Mouse (Mus musculus) ES-E14 (cell line): Measurements from ENCODE around the gene Fn1. TPM values are rescaled to one million over a fixed set of nuclear protein-coding genes. Genes with fewer than 3 reads are reported as not detected.

ENCODE experiments used
- DNase-seq: peaks from one replicate; pipeline ENCODE4 v3.0.0-alpha.2; 2013; ENCODE audit warnings: low read depth, low spot score
- H3K27ac ChIP-seq: 2 replicates; pipeline ENCODE4 v1.5.1; 2012; ENCODE audit warnings: low read depth, mild to moderate bottlenecking, low read length, moderate library complexity, mixed read lengths; ENCODE audit not compliant: poor library complexity, insufficient read depth, severe bottlenecking
- H3K36me3 ChIP-seq: 2 replicates; pipeline ENCODE4 v1.6.1; 2012; ENCODE audit warnings: mild to moderate bottlenecking, low read length, moderate library complexity, mixed read lengths; ENCODE audit not compliant: control insufficient read depth, poor library complexity, insufficient read depth, severe bottlenecking
- H3K4me1 ChIP-seq, 2 experiments: fragments of 150-350 bp in 1 of 2; sonication (generic) in 1 of 2; 2 replicates each; pipeline ENCODE4 v1.6.1; 2012; ENCODE audit warnings: low read length in 2 of 2, mild to moderate bottlenecking in 1 of 2, mixed read lengths in 1 of 2; ENCODE audit not compliant: control insufficient read depth in 2 of 2, insufficient read depth in 2 of 2, poor library complexity in 1 of 2
- H3K4me3 ChIP-seq, 2 experiments: fragments of 150-350 bp in 1 of 2; sonication (generic) in 1 of 2; 2 replicates each; pipeline ENCODE4 v1.5.1; 2012; ENCODE audit warnings: low read length in 2 of 2, low read depth in 1 of 2, mild to moderate bottlenecking in 1 of 2, mixed read lengths in 1 of 2; ENCODE audit not compliant: insufficient read depth in 1 of 2, poor library complexity in 1 of 2, severe bottlenecking in 1 of 2
- H3K9ac ChIP-seq: 2 replicates; pipeline ENCODE4 v1.6.1; 2012; ENCODE audit warnings: low read depth, mild to moderate bottlenecking, low read length, mixed read lengths; ENCODE audit not compliant: poor library complexity, insufficient read depth, severe bottlenecking
- H3K9me3 ChIP-seq: fragments of 150-350 bp; sonication (generic); 2 replicates; pipeline ENCODE4 v1.6.1; 2012; ENCODE audit warnings: low read depth, mild to moderate bottlenecking, low read length; ENCODE audit not compliant: control insufficient read depth, insufficient read depth
- CHD2 ChIP-seq: IDR thresholded peaks from 2 replicates; pipeline ENCODE4 v1.6.1; 2014; ENCODE audit warnings: mild to moderate bottlenecking, low read depth, low read length, inconsistent platforms
- HCFC1 ChIP-seq: IDR thresholded peaks from 2 replicates; pipeline ENCODE4 v1.6.1; 2012; ENCODE audit warnings: low read length, inconsistent platforms, borderline replicate concordance; ENCODE audit not compliant: insufficient read depth
- MAFK ChIP-seq: IDR thresholded peaks from 2 replicates; pipeline ENCODE4 v1.6.1; 2014; ENCODE audit warnings: mild to moderate bottlenecking, low read depth, low read length, inconsistent platforms; ENCODE audit not compliant: insufficient read depth
- ZC3H11A ChIP-seq: IDR thresholded peaks from 2 replicates; pipeline ENCODE4 v1.6.1; 2012; ENCODE audit warnings: low read depth, mild to moderate bottlenecking, inconsistent platforms, low read length, borderline replicate concordance
- ZNF384 ChIP-seq: IDR thresholded peaks from 2 replicates; pipeline ENCODE4 v1.6.1; 2012; ENCODE audit warnings: low read depth, low read length, inconsistent platforms
- in situ Hi-C, 2 experiments: fragments of 600-800 bp; cut with MboI; formaldehyde crosslinking; loops; one replicate each; pipeline ENCODE4 v1.15.1; 2025; ENCODE audit warnings: low sequenced_read_pairs in 2 of 2, inconsistent platforms in 1 of 2; ENCODE audit not compliant: unreplicated experiment in 2 of 2
- total RNA-seq: library from RNA; depleted of rRNA; stranded (reverse); fragments of 300-350 nt; gene quantifications from 2 replicates; pipeline ENCODE4 v1.2.3, GENCODE M21; 2012

The Fn1 gene
- total RNA-seq, 1 experiment: 491 TPM

GRCm38 (mm10) chr1:71630243-71630642 is 22.8 kb downstream of the Fn1 start:
- H3K9me3 ChIP-seq: no peaks in the 10 kb centered on the region
- DNase-seq: no peak
- H3K27ac ChIP-seq: no peak overlapping the region
- in situ Hi-C loops: loop anchor here in 1 of 2 experiments (5.0 kb wide), 1 partner anchor 33 kb away; no protein-coding TSS in a partner anchor
- peaks cover 58% of the 10 kb centered on the region for H3K36me3 ChIP-seq
- no peak overlapping the region for H3K4me3 ChIP-seq
- no peaks in the 10 kb centered on the region; a peak in 1 of 4 replicates for H3K4me1 ChIP-seq
- H3K9ac ChIP-seq: no peak overlapping the region
- TF ChIP-seq ZNF384 (no peak), MAFK (no peak), CHD2 (no peak), HCFC1 (no peak), ZC3H11A (no peak)

DNA sequence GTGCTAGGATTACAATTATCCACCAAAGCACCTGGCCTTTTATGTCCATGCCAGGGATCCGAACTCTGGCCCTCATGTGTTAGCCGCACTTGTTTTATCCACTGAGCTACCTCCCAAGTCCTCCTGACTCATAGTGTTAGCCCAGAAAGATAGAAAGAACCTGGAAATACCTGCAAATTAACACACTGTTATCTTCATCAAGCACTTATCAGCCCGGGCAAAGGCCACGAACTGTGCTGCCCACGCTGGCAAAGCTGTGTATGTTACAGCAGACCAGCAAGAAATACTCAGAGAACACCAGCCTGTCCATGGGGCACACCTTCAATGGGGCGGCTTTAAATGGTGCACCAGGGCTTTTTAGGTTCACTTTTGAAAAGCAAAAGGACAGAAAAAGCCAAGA is 29.4 kb downstream of the Fn1 start:
- Histone ChIP-seq H3K9ac (no peak overlapping the region), H3K4me1 (no peaks in the 10 kb centered on the region), H3K4me3 (no peak overlapping the region), H3K27ac (no peak overlapping the region), H3K9me3 (no peaks in the 10 kb centered on the region), H3K36me3 (peaks cover 64% of the 10 kb centered on the region)
- DNase-seq: no peak
- in situ Hi-C loops: loop anchor here in 1 of 2 experiments (10.0 kb wide), 1 partner anchor 49 kb away; no protein-coding TSS in a partner anchor
- TF ChIP-seq ZC3H11A: no peak
- TF ChIP-seq MAFK: no peak

DNA sequence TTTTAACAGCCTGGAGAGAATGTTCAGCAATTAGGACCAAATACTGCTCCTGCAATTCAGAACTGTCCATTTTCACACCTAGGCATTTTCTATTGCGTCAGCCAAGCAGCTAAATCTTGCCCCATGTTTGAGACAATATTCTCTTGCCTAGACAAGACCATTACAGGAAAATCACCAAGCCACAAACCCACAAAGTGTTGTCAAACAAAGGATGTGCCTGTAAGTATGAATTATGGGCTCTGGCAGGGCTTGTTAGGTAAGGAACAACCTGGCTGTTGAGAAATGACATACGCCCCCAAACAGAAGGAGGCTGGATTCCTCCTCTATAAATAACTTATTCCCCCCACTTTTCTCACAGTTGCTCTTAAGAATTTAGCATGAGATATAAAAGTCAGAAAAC is 31.5 kb downstream of the Fn1 start:
- in situ Hi-C loops: loop anchor here in 1 of 2 experiments (10.0 kb wide), 1 partner anchor 47 kb away; no protein-coding TSS in a partner anchor
- Histone ChIP-seq H3K9ac (no peak overlapping the region), H3K27ac (no peak overlapping the region), H3K4me3 (no peak overlapping the region), H3K9me3 (no peaks in the 10 kb centered on the region), H3K4me1 (no peaks in the 10 kb centered on the region), H3K36me3 (peaks cover 61% of the 10 kb centered on the region)
- DNase-seq: no peak
- TF ChIP-seq MAFK (no peak), HCFC1 (no peak), CHD2 (no peak), ZNF384 (no peak), ZC3H11A (no peak)

- Histone ChIP-seq H3K4me3 (no peak overlapping the region), H3K27ac (no peak overlapping the region), H3K9ac (no peak overlapping the region), H3K36me3 (peaks cover 62% of the 10 kb centered on the region), H3K9me3 (no peaks in the 10 kb centered on the region), H3K4me1 (peaks cover 0 to 4% of the 10 kb centered on the region in 2 experiments; a peak in 1 of 4 replicates)
- in situ Hi-C loops: no loop called here
- TF ChIP-seq MAFK (no peak), ZC3H11A (no peak), ZNF384 (no peak), HCFC1 (no peak)
- DNase-seq: no peak
Observed at GRCm38 (mm10) chr1:71614545-71615246, 38.3 kb downstream of the Fn1 start.
